Mouse (Mus musculus) C2C12 (cell line): Measurements from ENCODE around the gene Rrm2.

ENCODE experiments used
- CEBPB ChIP-seq: IDR thresholded peaks from one replicate; pipeline ENCODE4 v1.6.1; 2011; ENCODE audit warnings: low read depth, mild to moderate bottlenecking, control low read depth, moderate library complexity
- CTCF ChIP-seq: IDR thresholded peaks from one replicate; pipeline ENCODE4 v1.5.1; 2011; ENCODE audit not compliant: control insufficient read depth, insufficient read depth, insufficient read length
- MYOD1 ChIP-seq: IDR thresholded peaks from one replicate; pipeline ENCODE4 v1.6.1; 2011; ENCODE audit warnings: low read depth; ENCODE audit not compliant: control insufficient read depth, insufficient read length
- MYOG ChIP-seq: IDR thresholded peaks from one replicate; pipeline ENCODE4 v1.6.1; 2011; ENCODE audit not compliant: control insufficient read depth, insufficient read length; ENCODE audit errors: extremely low read depth
- USF1 ChIP-seq: IDR thresholded peaks from one replicate; pipeline ENCODE4 v1.6.1; 2011; ENCODE audit warnings: low read depth, mild to moderate bottlenecking, control low read depth, moderate library complexity

DNA sequence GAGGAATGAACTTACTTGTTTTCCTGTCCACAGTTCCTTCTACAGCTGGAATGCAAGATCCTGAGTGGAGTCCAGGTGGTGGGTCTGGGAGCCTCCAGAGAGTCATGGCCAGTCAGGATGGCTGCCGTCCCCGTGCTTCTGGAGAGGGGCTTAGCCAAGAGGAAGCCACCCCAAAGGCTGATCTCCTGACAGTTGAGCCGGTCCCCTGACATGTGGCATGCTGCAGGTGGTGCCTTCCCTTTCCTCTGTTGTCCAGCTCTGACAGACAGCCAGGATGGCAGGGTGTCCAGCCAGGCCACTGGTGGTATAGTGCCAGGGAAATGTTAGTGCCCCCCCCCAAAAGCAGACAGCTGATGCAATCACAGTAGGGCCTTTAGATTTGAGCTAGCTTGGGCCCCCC is 9.5 kb upstream of the Rrm2 start:
- TF ChIP-seq CTCF = no peak
- no peak for TF ChIP-seq CEBPB
- TF ChIP-seq MYOD1 = no peak
- no peak for TF ChIP-seq USF1
- no peak for TF ChIP-seq MYOG
